Mouse (Mus musculus) G1E (cell line): ENCODE measurements at regions not wholly inside any gene's neighbourhood (a gene's known extent, or its start where the extent isn't known, plus 50 kb on each side); places are given as distances from the start of the nearest gene placed in this dataset.

ENCODE experiments used
- CTCF ChIP-seq: IDR thresholded peaks from 2 replicates; pipeline ENCODE4 v1.5.1; 2012; ENCODE audit warnings: low read depth, low read length, inconsistent platforms, mixed read lengths
- GATA1 ChIP-seq: IDR thresholded peaks from 2 replicates; pipeline ENCODE4 v1.6.1; 2012; ENCODE audit warnings: borderline replicate concordance, low read length, inconsistent platforms, mixed read lengths

- no peak for TF ChIP-seq CTCF
- no peak for TF ChIP-seq GATA1
Measured at GRCm38 (mm10) chr15:62088341-62088740, 1165.5 kb upstream of the A1bg start.
